Mouse (Mus musculus): Measurements from ENCODE around the gene Cript. TPM values are rescaled to one million over a fixed set of nuclear protein-coding genes. Genes with fewer than 3 reads are reported as not detected.

Gene Cript
- total and polyA plus RNA-seq, 3 experiments = 18.4 to 43.1 (median 34.8) TPM

GRCm38 (mm10) chr17:87057486-87058266 lies 32.3 kb downstream of the Cript start:
- no peak overlapping the region for H3K4me2 ChIP-seq (ENCODE audit: insufficient read depth, low read depth, poor library complexity, severe bottlenecking)
- DNase-seq (ENCODE audit: extremely low read depth) = no peak
- no peak overlapping the region for H3K27ac ChIP-seq (ENCODE audit: insufficient read depth, low read depth)
- no peaks in the 10 kb centered on the region for H3K79me2 ChIP-seq (replicated peaks; ENCODE audit: control insufficient read depth, extremely low read depth, insufficient read depth, poor library complexity, severe bottlenecking)
- H3K4me3 ChIP-seq (replicated peaks in 1 of 3; ENCODE audit: low read depth in 2 of 3, low read length in 2 of 3, poor library complexity in 1 of 3) = no peak overlapping the region
- dilution Hi-C loops (cut with MboI; ENCODE audit: extremely low pct_ligation_motif_present, extremely low pct_unique_long_range_greater_than_20kb, low sequenced_read_pairs) (no loop called here), in situ Hi-C loops (cut with MboI; ENCODE audit: low pct_ligation_motif_present, low pct_unique_long_range_greater_than_20kb, low sequenced_read_pairs) (no loop called here)
- H3K9ac ChIP-seq (ENCODE audit: insufficient read depth, low read depth) = no peak overlapping the region
- no peaks in the 10 kb centered on the region for H3K36me3 ChIP-seq (replicated peaks in 1 of 2; ENCODE audit: control insufficient read depth in 1 of 2, insufficient read depth in 1 of 2, low read length in 1 of 2)
- no peaks in the 10 kb centered on the region for H3K27me3 ChIP-seq (replicated peaks)
- H3K9me3 ChIP-seq (replicated peaks; ENCODE audit: low read length) = no peaks in the 10 kb centered on the region
- peaks cover 0 to 3% of the 10 kb centered on the region in 2 experiments; a peak in 1 of 4 replicates for H3K4me1 ChIP-seq (ENCODE audit: control insufficient read depth in 1 of 2, insufficient read depth in 2 of 2)
- TF ChIP-seq PAX5 (IDR thresholded peaks at IDR 0.05; ENCODE audit: low read length) (no peak), NELFE (IDR thresholded peaks at IDR 0.05; ENCODE audit: low read depth, low read length) (no peak), MAX (IDR thresholded peaks at IDR 0.05; ENCODE audit: low read length) (no peak), NRF1 (IDR thresholded peaks at IDR 0.05; ENCODE audit: low read depth, low read length) (no peak), MXI1 (IDR thresholded peaks at IDR 0.05; ENCODE audit: low read depth, low read length) (no peak), SMC3 (IDR thresholded peaks at IDR 0.05; ENCODE audit: low read depth, low read length) (no peak), RAD21 (IDR thresholded peaks at IDR 0.05; ENCODE audit: low read depth, low read length) (no peak), CTCF (conservative IDR thresholded peaks at IDR 0.05 in 1 of 2, IDR thresholded peaks at IDR 0.05 in 1 of 2; ENCODE audit: low read depth in 2 of 2, low read length in 2 of 2) (no peak), RCOR1 (conservative IDR thresholded peaks at IDR 0.05; ENCODE audit: low read depth, low read length) (no peak), POLR2AphosphoS2 (IDR thresholded peaks at IDR 0.05; ENCODE audit: low read depth, low read length) (no peak)

GRCm38 (mm10) chr17:87062639-87063038 lies 37.3 kb downstream of the Cript start:
- H3K9ac ChIP-seq (ENCODE audit: insufficient read depth, low read depth) = no peak overlapping the region
- H3K4me1 ChIP-seq (ENCODE audit: control insufficient read depth in 1 of 2, insufficient read depth in 2 of 2) = peaks cover 0 to 5% of the 10 kb centered on the region in 2 experiments; a peak in 2 of 4 replicates
- H3K79me2 ChIP-seq (replicated peaks; ENCODE audit: control insufficient read depth, extremely low read depth, insufficient read depth, poor library complexity, severe bottlenecking) = no peaks in the 10 kb centered on the region
- no peaks in the 10 kb centered on the region for H3K9me3 ChIP-seq (replicated peaks; ENCODE audit: low read length)
- no peak for DNase-seq (ENCODE audit: extremely low read depth)
- in situ Hi-C loops (cut with MboI; ENCODE audit: low pct_ligation_motif_present, low pct_unique_long_range_greater_than_20kb, low sequenced_read_pairs) (no loop called here), dilution Hi-C loops (cut with MboI; ENCODE audit: extremely low pct_ligation_motif_present, extremely low pct_unique_long_range_greater_than_20kb, low sequenced_read_pairs) (no loop called here)
- no peaks in the 10 kb centered on the region for H3K27me3 ChIP-seq (replicated peaks)
- TF ChIP-seq GABPA (IDR thresholded peaks at IDR 0.05; ENCODE audit: insufficient replicate concordance, low read depth, low read length) (no peak), TCF12 (IDR thresholded peaks at IDR 0.05; ENCODE audit: low read depth, low read length) (no peak), MAX (IDR thresholded peaks at IDR 0.05; ENCODE audit: low read length) (no peak), BHLHE40 (IDR thresholded peaks at IDR 0.05; ENCODE audit: low read depth, low read length) (no peak), IRF4 (IDR thresholded peaks at IDR 0.05; ENCODE audit: low read depth, low read length) (no peak), MAFK (IDR thresholded peaks at IDR 0.05; ENCODE audit: insufficient replicate concordance, low read length) (no peak), JUND (conservative IDR thresholded peaks at IDR 0.05; ENCODE audit: low read depth, low read length) (no peak), SIN3A (IDR thresholded peaks at IDR 0.05; ENCODE audit: low read length) (no peak), JUN (IDR thresholded peaks at IDR 0.05; ENCODE audit: insufficient read depth, low read depth, low read length) (no peak), USF2 (conservative IDR thresholded peaks at IDR 0.05; ENCODE audit: low read depth, low read length) (no peak), ZC3H11A (IDR thresholded peaks at IDR 0.05; ENCODE audit: low read depth, low read length) (no peak)
- no peak overlapping the region for H3K4me2 ChIP-seq (ENCODE audit: insufficient read depth, low read depth, poor library complexity, severe bottlenecking)
- H3K27ac ChIP-seq (ENCODE audit: insufficient read depth, low read depth) = no peak overlapping the region
- no peak overlapping the region for H3K4me3 ChIP-seq (replicated peaks in 1 of 3; ENCODE audit: low read depth in 2 of 3, low read length in 2 of 3, poor library complexity in 1 of 3)
- H3K36me3 ChIP-seq (replicated peaks in 1 of 2; ENCODE audit: control insufficient read depth in 1 of 2, insufficient read depth in 1 of 2, low read length in 1 of 2) = no peaks in the 10 kb centered on the region
